Mouse (Mus musculus): ENCODE results near the gene Vmn1r54. TPM values are rescaled to one million over a fixed set of nuclear protein-coding genes. Genes with fewer than 3 reads are reported as not detected.

Vmn1r54 gene
- polyA plus RNA-seq, 1 experiment from 2014 or later = not detected

DNA sequence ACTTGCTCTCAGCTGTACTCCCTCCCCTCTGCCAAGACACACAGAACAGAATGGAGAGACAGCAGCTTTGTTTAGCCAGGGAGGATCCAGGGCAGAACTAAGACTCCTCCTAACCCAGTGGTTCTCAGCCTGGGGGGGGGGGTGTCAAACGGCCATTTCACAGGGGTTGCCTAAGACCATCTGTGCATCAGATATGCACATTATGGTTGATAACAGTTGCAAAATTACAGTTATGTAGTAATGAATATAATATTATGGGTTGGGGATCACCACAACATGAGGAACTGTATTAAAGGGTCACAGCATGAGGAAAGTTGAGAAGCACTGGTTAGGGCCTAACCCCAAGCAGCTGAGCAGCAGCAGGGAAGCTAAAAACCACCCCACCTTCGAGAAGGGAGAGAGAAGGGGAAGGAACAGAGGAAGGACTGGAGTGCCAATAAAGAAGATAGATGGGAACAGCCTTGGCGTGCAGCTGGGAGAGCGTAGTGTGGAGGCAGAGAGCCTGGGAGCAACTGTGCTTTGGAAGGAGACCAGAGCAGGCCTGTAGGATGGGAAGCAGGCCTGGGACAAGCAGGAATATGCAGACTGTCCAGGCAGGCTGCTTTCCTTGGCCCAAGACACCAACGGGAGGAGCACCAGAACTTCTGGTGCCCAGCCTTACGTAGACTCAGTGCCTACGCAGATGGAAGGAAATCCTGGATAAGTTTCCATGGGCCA is 73.5 kb downstream of the Vmn1r54 start:
- H3K27ac ChIP-seq (ENCODE audit: low read depth, low read length) = no peak overlapping the region
- no peaks in the 10 kb centered on the region for H3K9me3 ChIP-seq (ENCODE audit: control insufficient read depth)
- no peak overlapping the region for H3K4me3 ChIP-seq (ENCODE audit: low read depth, low read length)
- no peaks in the 10 kb centered on the region for H3K36me3 ChIP-seq (ENCODE audit: control insufficient read depth, insufficient read depth)
- WGBS = 64% methylated on average over 7 of the region's 7 CpGs
- H3K4me1 ChIP-seq (replicated peaks; ENCODE audit: control insufficient read depth, insufficient read depth, low read length) = no peaks in the 10 kb centered on the region
- no peak overlapping the region for H3K4me2 ChIP-seq (replicated peaks; ENCODE audit: low read depth)
- H3K27me3 ChIP-seq (replicated peaks; ENCODE audit: control insufficient read depth, insufficient read depth, low read length) = no peaks in the 10 kb centered on the region
- no peak overlapping the region for H3K9ac ChIP-seq (ENCODE audit: low read depth, low read length)
- no peak for ATAC-seq
- TF ChIP-seq CTCF (IDR thresholded peaks at IDR 0.05; ENCODE audit: low read depth) = no peak

DNA sequence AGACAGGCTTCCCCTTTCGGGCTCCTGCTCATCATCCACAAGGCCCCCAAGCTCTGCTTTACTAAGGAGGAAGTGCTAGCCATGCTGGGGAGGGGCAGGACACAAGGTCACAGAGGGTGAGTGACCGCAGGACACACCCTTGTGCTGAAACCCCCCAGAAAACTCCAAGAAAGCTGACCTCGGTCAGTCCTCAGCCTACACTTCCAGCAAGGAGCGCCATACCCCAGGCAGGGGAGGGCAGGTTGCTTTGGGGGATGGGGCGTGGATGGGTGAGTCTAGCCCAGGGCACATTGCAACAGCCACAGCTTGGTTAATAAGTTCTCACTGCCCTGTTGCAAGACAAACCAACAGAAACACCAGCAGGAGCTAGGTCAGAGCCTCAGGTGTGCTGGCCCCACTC is 74.3 kb downstream of the Vmn1r54 start:
- Histone ChIP-seq H3K4me3 (ENCODE audit: low read depth, low read length) (no peak overlapping the region), H3K4me1 (replicated peaks; ENCODE audit: control insufficient read depth, insufficient read depth, low read length) (no peaks in the 10 kb centered on the region), H3K27me3 (replicated peaks; ENCODE audit: control insufficient read depth, insufficient read depth, low read length) (no peaks in the 10 kb centered on the region), H3K27ac (ENCODE audit: low read depth, low read length) (no peak overlapping the region), H3K9ac (ENCODE audit: low read depth, low read length) (no peak overlapping the region), H3K4me2 (replicated peaks; ENCODE audit: low read depth) (no peak overlapping the region), H3K9me3 (ENCODE audit: control insufficient read depth) (no peaks in the 10 kb centered on the region), H3K36me3 (ENCODE audit: control insufficient read depth, insufficient read depth) (no peaks in the 10 kb centered on the region)
- ATAC-seq = no peak
- TF ChIP-seq CTCF (IDR thresholded peaks at IDR 0.05; ENCODE audit: low read depth) = no peak
- 72% methylated on average over 5 of the region's 5 CpGs for WGBS

Other genes starting within 250 kb of the Vmn1r54 start
- not detected in 2 replicates for gene Vmn1r47, start 230.2 kb upstream of the Vmn1r54 start, polyA plus RNA-seq (2015; fragmentation: Nextera tagmentation; extraction: Ambion mirVana)
- not detected in 2 replicates for gene Vmn1r48, start 209.5 kb upstream of the Vmn1r54 start, polyA plus RNA-seq (2015; fragmentation: Nextera tagmentation; extraction: Ambion mirVana)
- not detected in 2 replicates for gene Vmn1r49, start 167.8 kb upstream of the Vmn1r54 start, polyA plus RNA-seq (2015; fragmentation: Nextera tagmentation; extraction: Ambion mirVana)
- not detected in 2 replicates for gene Vmn1r50, start 144.9 kb upstream of the Vmn1r54 start, polyA plus RNA-seq (2015; fragmentation: Nextera tagmentation; extraction: Ambion mirVana)
- gene Vmn1r51, start 123.7 kb upstream of the Vmn1r54 start, polyA plus RNA-seq (2015; fragmentation: Nextera tagmentation; extraction: Ambion mirVana) = 0.04 and 0.05 TPM in 2 replicates
- gene Vmn1r52, start 71.5 kb upstream of the Vmn1r54 start, polyA plus RNA-seq (2015; fragmentation: Nextera tagmentation; extraction: Ambion mirVana) = not detected in 2 replicates
- gene V1ra8, start 43.5 kb upstream of the Vmn1r54 start, polyA plus RNA-seq (2015; fragmentation: Nextera tagmentation; extraction: Ambion mirVana) = not detected in 2 replicates
- not detected in 2 replicates for gene Vmn1r53, start 21.9 kb upstream of the Vmn1r54 start, polyA plus RNA-seq (2015; fragmentation: Nextera tagmentation; extraction: Ambion mirVana)
- gene BC048671, start 54.9 kb downstream of the Vmn1r54 start, polyA plus RNA-seq (2015; fragmentation: Nextera tagmentation; extraction: Ambion mirVana) = not detected in 2 replicates
- not detected in 2 replicates for gene Chst13, start 78.9 kb downstream of the Vmn1r54 start, polyA plus RNA-seq (2015; fragmentation: Nextera tagmentation; extraction: Ambion mirVana)
- 0.04 TPM in 1 of 2 replicates, not detected in the other for gene Uroc1, start 87.0 kb downstream of the Vmn1r54 start, polyA plus RNA-seq (2015; fragmentation: Nextera tagmentation; extraction: Ambion mirVana)
- 5.0 and 5.3 TPM in 2 replicates for gene Zxdc, start 123.2 kb downstream of the Vmn1r54 start, polyA plus RNA-seq (2015; fragmentation: Nextera tagmentation; extraction: Ambion mirVana)
- 0.07 TPM in 1 of 2 replicates, not detected in the other for gene Cfap100, start 182.5 kb downstream of the Vmn1r54 start, polyA plus RNA-seq (2015; fragmentation: Nextera tagmentation; extraction: Ambion mirVana)
- gene Klf15, start 216.3 kb downstream of the Vmn1r54 start, polyA plus RNA-seq (2015; fragmentation: Nextera tagmentation; extraction: Ambion mirVana) = 0.51 and 0.86 TPM in 2 replicates
- gene Aldh1l1, start 240.1 kb downstream of the Vmn1r54 start, polyA plus RNA-seq (2015; fragmentation: Nextera tagmentation; extraction: Ambion mirVana) = 12.1 and 15.6 TPM in 2 replicates